Mouse (Mus musculus) retina, postnatal 7 days (tissue): ENCODE results near the gene Xbp1.
"Not testable (repeated sequence)": the region's sequence is repeated elsewhere in the genome, so short reads cannot be mapped to it uniquely, and the experiment has no call there.

Experiments
- DNase-seq: peaks from one replicate; pipeline ENCODE4 v3.0.0-alpha.2; 2012; ENCODE audit warnings: low read depth, low spot score

Gene Xbp1

GRCm38 (mm10) chr11:5528841-5529240 is 8.4 kb downstream of the Xbp1 start:
- DNase-seq = no peak

GRCm38 (mm10) chr11:5530172-5530571 is 9.7 kb downstream of the Xbp1 start:
- DNase-seq = no peak

- DNase-seq = no peak
These were observed 10.3 kb downstream of the Xbp1 start for GRCm38 (mm10) chr11:5530717-5531116.

- DNase-seq = no peak
These were observed 12.6 kb downstream of the Xbp1 start for GRCm38 (mm10) chr11:5533108-5533507.

GRCm38 (mm10) chr11:5537454-5537853 is 17.0 kb downstream of the Xbp1 start:
- not testable (repeated sequence) for DNase-seq

- no peak for DNase-seq
These were observed 19.9 kb downstream of the Xbp1 start for GRCm38 (mm10) chr11:5540331-5540730.

- DNase-seq = no peak
These were observed 20.9 kb downstream of the Xbp1 start for GRCm38 (mm10) chr11:5541230-5541798.

GRCm38 (mm10) chr11:5541799-5542481 is 21.5 kb downstream of the Xbp1 start, which contains the start of gene Ccdc117:
TSS of gene Ccdc117 (minus strand) at chr11:5542187.
- DNase-seq = peak; percentile 81

- DNase-seq = no peak
These were observed 22.2 kb downstream of the Xbp1 start for GRCm38 (mm10) chr11:5542482-5543185.

GRCm38 (mm10) chr11:5543281-5543680 is 22.8 kb downstream of the Xbp1 start:
- DNase-seq = no peak

GRCm38 (mm10) chr11:5544709-5545108 is 24.2 kb downstream of the Xbp1 start:
- DNase-seq = not testable (repeated sequence)

GRCm38 (mm10) chr11:5545457-5545856 is 25.0 kb downstream of the Xbp1 start:
- DNase-seq = no peak

- no peak for DNase-seq
These were observed 26.2 kb downstream of the Xbp1 start for GRCm38 (mm10) chr11:5546693-5547092.

- DNase-seq = no peak
These were observed 31.0 kb downstream of the Xbp1 start for GRCm38 (mm10) chr11:5551430-5551829.

- DNase-seq = no peak
These were observed 31.5 kb downstream of the Xbp1 start for GRCm38 (mm10) chr11:5551931-5552330.

GRCm38 (mm10) chr11:5560273-5560672 is 39.8 kb downstream of the Xbp1 start:
- DNase-seq = no peak

- peak; percentile 47 for DNase-seq
These were observed 42.3 kb downstream of the Xbp1 start for GRCm38 (mm10) chr11:5562625-5563268.

GRCm38 (mm10) chr11:5563898-5564297 is 43.4 kb downstream of the Xbp1 start:
- DNase-seq = no peak

GRCm38 (mm10) chr11:5565596-5565995 is 45.1 kb downstream of the Xbp1 start:
- DNase-seq = no peak

- no peak for DNase-seq
These were observed 46.0 kb downstream of the Xbp1 start for GRCm38 (mm10) chr11:5566506-5566905.

- DNase-seq = no peak
These were observed 47.2 kb downstream of the Xbp1 start for GRCm38 (mm10) chr11:5567654-5568053.

- DNase-seq = no peak
These were observed 47.6 kb downstream of the Xbp1 start for GRCm38 (mm10) chr11:5568082-5568481.
